Mouse (Mus musculus): ENCODE data around the gene Epn1. TPM values are rescaled to one million over a fixed set of nuclear protein-coding genes. Genes with fewer than 3 reads are reported as not detected.
"Not testable (repeated sequence)": the region's sequence is repeated elsewhere in the genome, so short reads cannot be mapped to it uniquely, and the experiment has no call there.

Epn1 gene
- polyA plus RNA-seq, 1 experiment: 82.8 TPM

DNA sequence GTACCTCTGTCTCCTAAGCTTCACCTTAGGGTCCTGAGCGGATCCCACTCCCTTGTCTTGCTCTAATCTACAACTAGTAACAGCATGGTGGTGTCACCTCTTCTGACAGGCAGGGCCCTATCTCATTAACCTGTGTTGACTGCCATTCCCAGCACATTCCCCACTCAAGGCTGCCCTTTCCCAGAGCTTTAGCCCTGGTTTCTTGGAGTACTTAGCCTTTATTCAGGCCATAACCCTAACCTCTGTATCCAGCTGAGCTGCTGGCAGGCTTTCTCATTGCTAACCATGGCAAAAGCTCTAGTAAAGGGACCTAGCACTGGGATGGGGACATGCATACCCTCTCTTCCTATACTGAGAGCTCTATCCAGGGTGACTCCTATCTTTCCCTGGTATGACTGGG lies 21.4 kb upstream of the Epn1 start:
- DNase-seq (ENCODE audit: low spot score): no peak

- no peak for DNase-seq (ENCODE audit: low spot score)
These were observed 20.6 kb upstream of the Epn1 start for GRCm38 (mm10) chr7:5059421-5059820.

- DNase-seq (ENCODE audit: low spot score): no peak
These were observed 19.8 kb upstream of the Epn1 start for GRCm38 (mm10) chr7:5060239-5060731.

DNA sequence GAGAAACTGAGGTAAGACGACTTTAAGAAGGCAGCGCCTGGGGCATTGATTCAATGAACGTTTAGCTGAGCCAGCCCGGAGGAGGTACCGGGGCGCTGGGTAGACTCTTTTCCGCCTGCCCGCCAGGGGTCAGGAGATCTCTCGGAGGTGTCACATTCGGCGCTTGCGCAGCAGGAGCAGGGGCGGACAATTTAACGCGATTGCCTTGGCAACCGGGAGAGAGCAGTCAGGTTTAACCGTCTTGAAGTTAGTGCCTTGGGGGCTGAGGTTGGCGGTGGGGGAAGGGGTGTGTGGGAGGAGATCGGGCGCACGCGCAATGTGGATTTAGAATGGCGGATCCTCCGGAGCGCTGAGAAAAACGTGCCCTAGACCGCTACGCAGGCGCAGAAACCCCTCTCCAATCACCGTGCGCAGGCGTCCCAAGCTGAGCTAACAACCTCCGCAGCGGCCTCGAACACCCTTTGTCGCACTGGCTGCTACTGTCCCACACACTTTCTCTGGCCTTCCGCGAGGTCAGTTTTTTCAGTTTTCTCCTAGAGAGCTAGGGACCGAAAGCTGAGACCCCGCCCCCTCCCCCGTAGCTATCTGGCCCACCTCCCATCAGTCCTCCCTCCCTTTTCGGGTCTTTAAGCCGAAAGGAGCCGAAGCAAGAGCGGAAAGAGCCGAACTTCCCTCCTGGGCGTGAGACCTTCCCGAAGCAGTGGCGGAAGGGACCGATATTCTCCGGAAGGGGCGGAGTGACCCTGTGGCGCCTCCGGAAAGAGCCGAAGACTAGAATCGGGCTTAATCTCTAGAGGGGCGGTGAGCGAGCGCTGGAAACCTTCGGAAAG lies 18.9 kb upstream of the Epn1 start:
- DNase-seq (ENCODE audit: low spot score): peak; percentile 91

- DNase-seq (ENCODE audit: low spot score): peak; percentile 86
These were observed 18.2 kb upstream of the Epn1 start, which contains the start of gene U2af2 for GRCm38 (mm10) chr7:5061774-5062359. Gene U2af2, plus strand, starts transcription at chr7:5062143.

- DNase-seq (ENCODE audit: low spot score): no peak
These were observed 17.6 kb upstream of the Epn1 start for GRCm38 (mm10) chr7:5062360-5063001.

DNA sequence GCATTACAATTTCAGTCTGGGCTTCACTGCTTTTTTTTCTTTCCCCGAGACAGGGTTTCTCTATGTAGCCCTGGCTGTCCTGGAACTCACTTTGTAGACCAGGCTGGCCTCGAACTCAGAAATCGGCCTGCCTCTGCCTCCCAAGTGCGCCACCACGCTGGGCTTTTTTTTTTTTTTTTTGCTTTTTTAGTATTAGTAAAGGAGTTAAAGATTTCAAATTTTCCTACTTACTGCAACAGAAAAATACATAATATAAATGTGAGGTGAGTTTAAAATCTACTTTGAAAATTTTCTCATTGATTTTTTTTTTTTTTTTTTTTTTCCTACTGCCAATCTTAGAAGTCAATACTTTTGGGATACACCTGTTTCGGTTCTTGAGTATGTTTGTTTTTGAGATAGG lies 15.1 kb upstream of the Epn1 start:
- DNase-seq (ENCODE audit: low spot score): no peak

DNA sequence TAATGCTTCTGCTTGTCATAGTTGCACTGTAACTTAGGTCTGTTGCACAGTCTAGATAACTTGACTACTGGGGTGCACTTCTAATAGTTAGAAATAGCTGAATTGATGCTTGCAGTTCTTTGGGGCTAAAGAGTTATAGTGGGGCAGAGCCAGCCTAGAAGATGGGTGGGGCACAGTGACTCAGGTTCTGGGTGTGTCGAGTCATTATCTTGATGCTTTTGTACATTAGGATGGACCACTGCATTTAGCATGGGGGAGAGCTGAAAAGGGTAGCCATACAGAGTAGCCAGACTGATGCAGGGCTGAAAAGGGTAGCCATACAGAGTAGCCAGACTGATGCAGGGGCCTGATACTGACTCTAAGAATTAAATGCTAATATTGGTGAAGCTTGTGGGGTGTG lies 6.4 kb upstream of the Epn1 start:
- DNase-seq (ENCODE audit: low spot score): no peak

- DNase-seq (ENCODE audit: low spot score): no peak
These were observed 5.1 kb upstream of the Epn1 start for GRCm38 (mm10) chr7:5074984-5075383.

GRCm38 (mm10) chr7:5076931-5077330 lies 3.1 kb upstream of the Epn1 start:
- DNase-seq (ENCODE audit: low spot score): no peak

DNA sequence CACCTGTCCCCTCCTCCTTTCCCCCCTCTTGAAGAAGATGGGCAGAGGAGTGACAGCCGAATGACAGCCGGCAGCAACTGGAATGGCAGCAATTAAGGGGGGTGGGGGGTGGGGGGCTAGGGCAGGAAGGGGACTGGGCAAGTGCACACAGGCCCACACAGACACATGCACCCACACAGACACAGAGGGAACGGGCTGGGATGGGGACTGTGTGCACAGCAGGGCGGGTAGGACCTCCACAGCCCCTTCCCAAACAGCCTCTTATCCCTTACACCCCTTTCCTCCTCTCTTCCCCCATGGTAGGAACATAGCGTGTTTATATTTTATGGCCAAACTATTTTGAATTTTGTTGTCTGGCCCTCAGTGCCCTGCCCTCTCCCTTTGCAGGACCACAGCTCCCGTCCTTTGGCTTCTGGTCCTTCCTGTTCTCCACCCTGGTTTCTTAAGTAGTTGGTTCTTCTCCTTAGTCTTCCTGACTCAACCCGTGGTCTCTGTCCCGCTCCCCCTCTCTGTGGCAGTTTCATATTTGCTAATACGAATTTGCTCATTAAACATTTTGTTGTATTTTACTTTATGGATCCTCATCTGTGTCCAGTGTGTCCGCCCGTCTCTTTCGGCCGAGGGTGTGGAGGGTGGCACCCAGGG lies 548 bp upstream of the Epn1 start:
- DNase-seq (ENCODE audit: low spot score): not testable (repeated sequence)

- DNase-seq (ENCODE audit: low spot score): no peak
These were observed 780 bp downstream of the Epn1 start for GRCm38 (mm10) chr7:5080815-5081214.

GRCm38 (mm10) chr7:5081241-5081640 lies 1.2 kb downstream of the Epn1 start:
- DNase-seq (ENCODE audit: low spot score): no peak

GRCm38 (mm10) chr7:5081939-5082338 lies 1.9 kb downstream of the Epn1 start:
- DNase-seq (ENCODE audit: low spot score): no peak

- DNase-seq (ENCODE audit: low spot score): no peak
These were observed 3.5 kb downstream of the Epn1 start for GRCm38 (mm10) chr7:5083325-5084105.

GRCm38 (mm10) chr7:5085512-5085911 lies 5.5 kb downstream of the Epn1 start:
- DNase-seq (ENCODE audit: low spot score): no peak

DNA sequence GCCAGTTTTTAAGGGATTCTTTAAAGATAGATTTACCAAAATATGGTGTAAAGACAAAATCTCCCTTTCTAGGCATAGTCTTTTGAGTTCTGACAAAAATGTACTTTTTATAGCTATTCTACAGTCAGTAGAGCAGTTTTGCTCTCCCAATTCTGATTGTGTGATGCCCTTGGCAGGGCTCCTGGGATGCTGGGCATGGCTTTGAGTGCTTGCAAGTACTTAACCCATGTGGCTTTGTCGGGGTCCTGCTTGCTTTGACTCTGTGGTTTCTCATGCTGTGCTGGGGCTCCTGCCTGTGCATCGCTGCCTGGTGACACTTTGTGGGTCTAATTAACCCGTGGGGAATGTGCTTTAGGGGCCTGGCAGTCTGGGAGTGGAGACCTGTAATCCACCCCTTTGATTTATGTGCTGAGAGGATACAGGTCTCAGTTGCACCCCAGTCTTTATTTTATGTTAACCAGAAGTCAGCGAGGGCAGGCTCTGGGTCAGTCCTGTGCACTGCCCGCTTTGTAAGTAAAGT lies 6.9 kb downstream of the Epn1 start:
- DNase-seq (ENCODE audit: low spot score): no peak

DNA sequence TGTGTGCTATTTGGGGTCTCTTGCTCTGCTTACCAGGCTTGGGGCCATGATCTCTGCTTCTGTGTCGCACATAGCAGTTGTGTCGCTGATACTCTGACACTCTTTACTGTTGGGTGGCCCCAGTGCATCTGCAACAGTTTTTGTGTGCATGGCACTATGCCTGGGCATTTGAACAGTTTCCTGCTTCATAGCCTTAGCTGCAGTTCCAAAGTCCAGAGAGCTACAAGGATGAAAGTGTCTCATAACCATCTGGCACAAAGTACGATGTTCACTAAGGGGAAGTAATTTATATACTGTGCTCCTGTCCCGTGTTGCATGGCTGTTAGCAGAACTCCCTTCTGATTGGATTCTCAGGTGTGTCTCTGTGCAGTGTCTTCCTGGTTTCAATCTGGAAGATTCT lies 7.9 kb downstream of the Epn1 start:
- DNase-seq (ENCODE audit: low spot score): no peak

DNA sequence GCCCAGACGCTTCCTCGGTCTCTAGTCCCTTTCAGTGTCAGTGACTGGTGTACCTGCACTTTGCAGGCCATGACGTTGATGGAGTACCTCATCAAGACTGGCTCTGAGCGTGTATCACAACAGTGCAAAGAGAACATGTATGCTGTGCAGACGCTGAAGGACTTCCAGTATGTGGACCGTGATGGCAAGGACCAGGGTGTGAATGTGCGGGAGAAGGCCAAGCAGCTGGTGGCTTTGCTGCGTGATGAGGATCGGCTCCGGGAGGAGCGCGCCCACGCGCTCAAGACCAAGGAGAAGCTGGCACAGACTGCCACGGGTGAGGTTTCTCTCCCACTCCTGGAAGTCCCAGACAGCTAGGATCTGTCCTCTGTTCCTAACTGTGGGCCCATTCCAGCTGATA lies 9.8 kb downstream of the Epn1 start:
- DNase-seq (ENCODE audit: low spot score): no peak

DNA sequence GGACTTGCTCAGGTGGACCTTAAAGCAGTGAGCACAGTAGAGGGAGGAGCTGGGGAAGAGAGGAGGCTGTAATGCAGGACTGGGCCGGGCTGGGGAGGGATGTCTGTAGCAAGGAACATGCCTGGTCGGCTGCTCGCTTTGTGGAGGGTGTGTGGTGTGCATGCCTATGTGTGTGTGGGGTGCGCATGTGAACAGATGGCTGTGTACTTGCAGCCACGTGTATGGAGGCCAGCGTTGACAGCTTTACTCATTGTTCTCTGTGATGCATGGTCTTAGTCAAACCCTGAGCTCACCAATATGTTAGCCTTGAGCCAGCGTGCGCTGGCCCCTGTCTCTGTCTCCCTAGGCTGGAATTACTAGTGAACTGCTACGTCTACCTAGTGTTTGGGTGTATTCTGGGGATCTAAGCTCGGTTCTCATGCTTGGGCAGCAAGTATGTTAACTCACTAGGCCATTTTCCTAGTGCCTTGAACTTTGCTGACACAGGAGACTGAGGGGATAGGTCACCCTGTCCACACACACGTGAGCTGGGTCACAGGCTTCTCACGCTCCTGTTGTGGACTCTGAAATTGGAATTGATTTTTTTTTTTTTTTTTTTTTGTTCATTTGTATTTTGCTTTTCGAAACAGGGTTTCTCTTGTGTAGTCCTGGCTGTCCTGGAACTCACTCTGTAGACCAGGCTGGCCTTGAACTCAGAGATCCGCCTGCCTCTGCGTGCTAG lies 11.1 kb downstream of the Epn1 start:
- no peak for DNase-seq (ENCODE audit: low spot score)

DNA sequence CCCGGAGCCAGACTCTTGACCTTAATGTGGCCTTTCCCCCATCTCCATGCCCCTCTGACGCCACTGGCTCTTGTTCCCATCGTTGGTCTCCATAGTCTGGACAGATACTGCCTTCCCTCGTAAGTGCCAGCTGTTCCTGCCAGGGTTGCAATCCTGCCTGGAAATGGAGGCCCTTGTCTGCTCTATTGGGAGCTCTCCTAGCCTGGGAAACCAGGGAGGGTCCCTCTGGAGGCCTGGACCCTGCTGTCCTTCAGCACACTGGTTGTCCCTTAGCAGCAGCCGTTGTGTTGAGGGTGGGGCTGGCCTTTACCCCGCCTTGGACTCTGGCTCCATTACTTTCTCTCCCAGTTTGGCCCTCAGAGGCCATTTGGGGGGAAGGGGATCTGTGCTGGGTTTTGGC lies 12.3 kb downstream of the Epn1 start:
- no peak for DNase-seq (ENCODE audit: low spot score)
